Mouse (Mus musculus): ENCODE measurements around the gene Aplp2.

DNA sequence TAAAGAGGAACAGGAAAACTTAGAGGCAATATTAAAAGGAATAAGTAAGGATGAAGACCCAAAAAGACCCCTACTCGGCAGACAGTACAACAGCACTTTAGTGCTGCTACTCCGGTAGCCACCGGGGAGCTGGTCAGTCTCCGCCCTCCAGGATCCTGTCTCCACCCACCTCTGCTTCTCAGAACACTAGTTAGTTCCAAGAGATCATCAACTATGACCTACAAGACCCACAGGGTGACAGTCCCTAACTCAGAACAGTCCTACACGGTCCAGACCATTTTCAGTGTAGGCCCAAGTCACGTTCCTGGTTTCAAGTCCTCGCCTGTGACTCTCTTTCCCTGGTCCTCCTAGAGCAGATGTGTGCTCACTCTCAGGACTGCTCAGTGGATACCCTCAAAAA lies 20.1 kb downstream of the Aplp2 start:
- TF ChIP-seq EP300 (IDR thresholded peaks at IDR 0.05; ENCODE audit: insufficient read depth, low read depth, low read length) (no peak), POLR2A (IDR thresholded peaks at IDR 0.05; ENCODE audit: insufficient read depth, low read depth, low read length) (no peak)

All from heart, adult 2 months (tissue).